Mouse (Mus musculus): ENCODE measurements around the gene Dusp13.

DNA sequence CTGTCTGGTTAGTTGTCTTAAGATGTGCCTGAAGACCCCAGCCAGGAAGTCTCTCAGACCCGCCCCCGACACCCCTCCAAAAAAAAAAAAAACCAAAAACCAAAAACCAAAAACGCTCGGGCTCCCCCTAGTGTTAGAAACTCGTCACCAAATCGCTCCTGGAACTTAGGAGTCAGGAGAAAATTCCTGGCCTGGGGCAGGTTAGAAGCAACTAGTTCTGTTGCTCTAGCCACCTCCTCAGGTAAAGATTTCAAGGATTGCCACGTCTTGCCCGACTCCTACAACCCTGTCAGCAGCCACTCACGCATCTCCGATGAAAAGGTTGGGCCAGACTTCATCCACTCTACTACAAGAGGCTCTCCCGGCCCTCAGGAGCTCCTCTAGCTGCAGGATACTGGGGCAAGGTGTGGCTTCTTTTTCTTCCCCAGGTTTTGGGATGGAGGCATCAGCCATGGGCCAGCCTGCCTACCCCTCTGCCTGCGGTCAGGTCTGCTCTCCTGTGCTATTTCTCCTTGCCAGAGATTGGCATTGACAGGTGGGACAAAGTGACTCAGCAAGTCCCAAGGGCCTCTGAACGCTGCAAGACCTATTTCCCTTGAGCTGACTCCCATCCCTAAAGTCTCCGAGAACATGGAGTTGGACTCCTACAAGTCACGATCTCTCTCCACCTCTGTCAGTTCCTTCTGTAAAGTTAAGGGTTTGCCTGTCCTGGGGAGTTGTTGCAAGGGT, 2.7 kb downstream of the Dusp13 start:
- TF ChIP-seq POLR2A (IDR thresholded peaks at IDR 0.05; ENCODE audit: borderline replicate concordance, extremely low read depth, insufficient read depth, insufficient read length, poor library complexity, severe bottlenecking) (no peak), CTCF (IDR thresholded peaks at IDR 0.05; ENCODE audit: borderline replicate concordance, extremely low read depth, insufficient read depth, insufficient read length) (peak; percentile 53; the same call in 1 of the 2 replicates)

Measured in brain, embryonic 14.5 days (tissue).